Mouse (Mus musculus) erythroblast, embryonic 14.5 days (primary cell): ENCODE results near the gene Klhl5.

Source experiments
- GATA1 ChIP-seq: IDR thresholded peaks from 2 replicates; pipeline ENCODE4 v1.6.1; 2012; ENCODE audit warnings: low read length, inconsistent platforms, mixed read lengths
- TAL1 ChIP-seq: IDR thresholded peaks from 3 replicates; pipeline ENCODE4 v1.6.1; 2012; ENCODE audit warnings: low read length, inconsistent platforms, mixed read lengths

GRCm38 (mm10) chr5:65102641-65103042, 4.7 kb upstream of the Klhl5 start:
- no peak for TF ChIP-seq GATA1
- no peak for TF ChIP-seq TAL1
